Mouse (Mus musculus): ENCODE data around the gene Apobec4.
"Not testable (repeated sequence)": the region's sequence is repeated elsewhere in the genome, so short reads cannot be mapped to it uniquely, and the experiment has no call there.

Apobec4 gene

DNA sequence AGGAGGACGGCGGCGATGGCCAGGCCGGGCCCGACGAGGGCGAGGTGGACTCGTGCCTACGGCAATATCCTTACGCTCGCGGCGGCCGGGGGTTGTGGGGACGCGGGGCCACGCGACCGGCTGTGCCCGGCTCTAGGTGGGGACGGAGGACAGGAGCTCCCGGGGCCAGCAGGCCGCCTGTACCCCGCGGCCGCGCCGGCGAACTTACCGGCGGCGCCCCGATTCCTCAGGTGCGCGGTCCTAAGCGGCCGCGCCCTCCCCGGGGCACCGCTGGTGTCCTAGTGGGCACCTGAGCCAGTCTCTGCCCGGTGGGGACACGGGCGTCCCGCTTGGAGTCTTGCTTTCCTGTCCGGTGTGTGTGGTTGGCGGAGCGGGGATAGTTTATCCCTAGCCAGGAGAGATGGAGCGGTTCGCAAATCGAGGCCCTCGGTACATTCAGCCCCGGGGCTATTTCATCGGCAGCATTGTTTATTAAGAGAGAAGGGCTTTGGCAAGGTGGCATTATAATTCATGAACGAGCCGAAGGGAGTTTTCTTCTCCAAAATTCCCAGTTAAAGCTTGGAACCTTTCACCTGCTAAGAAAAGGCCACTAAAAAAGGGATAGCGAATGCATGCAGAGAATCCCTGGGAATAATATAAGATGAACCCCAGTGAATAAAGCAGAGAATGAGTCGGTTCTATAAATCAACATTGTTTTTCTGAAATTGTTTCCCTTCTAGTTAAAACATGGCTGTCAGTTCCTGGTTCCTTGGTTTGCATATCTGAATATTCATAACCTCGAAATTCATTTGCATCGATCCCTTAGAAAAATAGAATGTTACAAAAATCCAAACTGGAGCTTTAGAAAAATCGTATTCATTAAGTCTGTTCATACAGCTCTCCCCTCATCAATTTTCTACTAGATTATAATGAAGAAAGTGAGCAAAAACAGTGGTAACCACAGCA is 16.7 kb downstream of the Apobec4 start:
- peak in 1 of 2 experiments; percentile 67 for DNase-seq (ENCODE audit: low spot score in 2 of 2)

DNA sequence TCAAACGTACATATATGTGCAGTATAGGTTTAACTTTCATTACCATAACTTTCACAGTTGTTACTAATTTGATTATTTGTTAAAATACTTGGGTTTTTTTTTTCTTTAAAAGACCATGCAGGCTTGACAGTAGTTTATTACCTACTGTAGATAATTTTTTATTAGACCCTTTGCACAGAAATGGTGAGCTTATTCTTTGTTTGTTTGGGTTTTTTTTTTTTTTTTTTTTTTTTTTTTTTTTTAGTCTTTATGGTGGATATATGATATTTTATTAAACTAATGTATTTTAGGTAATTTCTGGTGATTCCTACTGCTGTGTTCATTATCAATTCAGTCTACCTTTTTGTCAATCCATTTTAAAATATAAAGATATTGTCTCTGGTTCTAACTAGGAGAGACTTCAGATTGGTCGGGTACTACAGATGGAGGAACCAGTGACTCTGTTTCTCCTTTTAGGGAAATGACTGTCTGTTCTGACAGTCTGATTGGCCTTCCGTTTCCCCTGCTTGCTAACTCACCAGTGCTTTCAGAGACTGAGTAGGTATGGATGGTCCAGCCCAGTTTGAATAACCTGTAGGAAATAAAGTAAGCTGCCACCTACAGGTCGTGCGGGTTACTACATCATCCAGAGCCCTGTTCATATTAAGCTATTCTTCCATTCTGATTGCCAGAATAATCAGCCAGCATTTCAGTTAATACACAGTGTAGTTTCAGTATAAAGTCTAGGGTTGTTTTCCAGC is 17.6 kb downstream of the Apobec4 start:
- DNase-seq (ENCODE audit: low spot score in 2 of 2), result peak; percentile 84 to 92

DNA sequence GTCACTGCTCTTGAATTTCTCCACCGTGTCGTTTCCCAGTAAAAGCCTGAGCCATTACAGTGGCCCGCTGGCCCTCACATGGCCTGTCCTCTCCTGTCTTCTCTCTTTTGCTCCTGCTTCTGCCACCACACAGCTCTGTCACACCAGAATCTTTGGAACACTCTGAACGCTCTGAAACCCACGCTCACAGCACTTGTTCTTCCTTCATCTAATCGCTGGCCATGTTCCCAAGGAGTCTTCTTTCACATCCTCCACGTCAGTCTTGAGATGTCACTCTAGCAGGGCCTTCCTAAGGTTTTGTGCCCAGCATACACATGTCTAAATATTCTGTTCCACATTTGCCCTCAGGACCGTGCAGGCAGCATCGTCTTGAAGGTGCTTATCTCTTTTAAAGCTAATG is 20.7 kb downstream of the Apobec4 start:
- no peak for DNase-seq (ENCODE audit: low spot score in 2 of 2)

GRCm38 (mm10) chr1:152774601-152775000 is 24.2 kb downstream of the Apobec4 start:
- not testable (repeated sequence) for DNase-seq (ENCODE audit: low spot score in 2 of 2)

GRCm38 (mm10) chr1:152779071-152779737 is 28.9 kb downstream of the Apobec4 start:
- DNase-seq (ENCODE audit: low spot score in 2 of 2), result peak; percentile 60 to 85

- DNase-seq (ENCODE audit: low spot score in 2 of 2), result no peak
Observed at GRCm38 (mm10) chr1:152784620-152785019, 34.3 kb downstream of the Apobec4 start.

DNA sequence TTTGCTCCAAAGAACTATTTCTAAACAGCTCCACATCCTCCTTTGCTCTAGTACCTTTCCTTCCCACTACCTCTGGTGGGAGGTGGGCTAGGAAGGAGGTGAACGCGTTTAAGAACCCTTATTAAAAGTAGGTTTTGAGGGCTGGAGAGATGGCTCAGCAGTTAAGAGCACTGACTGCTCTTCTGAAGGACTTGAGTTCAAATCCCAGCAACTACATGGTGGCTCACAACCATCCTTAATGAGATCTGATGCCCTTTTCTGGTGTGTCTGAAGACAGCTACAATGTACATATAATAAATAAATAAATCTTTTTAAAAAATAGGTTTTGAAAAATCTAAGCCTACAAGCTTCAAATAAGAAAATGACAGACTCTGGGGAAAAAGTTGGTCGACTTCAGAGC is 35.1 kb downstream of the Apobec4 start:
- DNase-seq (ENCODE audit: low spot score in 2 of 2), result not testable (repeated sequence)

DNA sequence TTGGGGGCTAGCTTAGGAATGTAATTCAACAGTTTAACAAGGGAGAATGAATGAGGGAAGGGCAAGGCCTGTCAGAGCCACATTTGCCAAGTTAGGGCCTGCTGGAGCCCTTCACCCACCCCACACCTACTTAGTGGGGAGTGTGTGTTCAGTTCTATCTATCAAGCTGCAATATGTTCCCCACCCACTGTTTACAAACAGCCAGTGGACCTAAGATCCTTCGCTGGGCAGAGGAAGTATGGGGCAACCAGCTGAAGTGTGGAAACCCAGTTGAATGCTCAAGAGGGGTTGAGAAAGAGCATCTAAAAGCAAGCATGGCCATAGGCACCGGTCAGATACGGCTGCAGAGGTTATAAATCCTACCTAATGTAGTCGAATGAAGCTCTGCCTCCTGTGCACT is 36.6 kb downstream of the Apobec4 start:
- no peak for DNase-seq (ENCODE audit: low spot score in 2 of 2)

GRCm38 (mm10) chr1:152788121-152788660 is 37.8 kb downstream of the Apobec4 start:
- DNase-seq (ENCODE audit: low spot score in 2 of 2), result no peak

DNA sequence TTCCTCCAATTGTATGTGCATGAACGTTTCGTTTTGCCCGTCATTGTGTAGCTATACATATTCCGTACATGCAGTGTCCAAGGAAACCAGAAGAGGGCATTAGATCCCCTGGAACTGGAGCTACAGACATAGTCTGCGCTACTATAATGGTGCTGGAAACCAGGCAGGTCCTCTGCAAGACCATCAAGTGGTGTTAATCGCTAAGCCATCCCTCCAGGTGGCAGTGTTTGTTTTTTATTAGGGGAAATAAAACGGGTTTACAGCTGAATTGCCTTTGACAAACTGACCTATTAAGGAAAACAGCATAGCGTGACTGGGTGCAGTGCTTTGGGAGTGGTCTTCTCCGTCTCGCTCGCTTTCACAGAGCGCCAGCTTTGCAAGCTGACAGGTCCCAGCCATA is 39.9 kb downstream of the Apobec4 start:
- DNase-seq (ENCODE audit: low spot score in 2 of 2), result peak in 1 of 2 experiments; percentile 66

GRCm38 (mm10) chr1:152790821-152791220 is 40.5 kb downstream of the Apobec4 start:
- DNase-seq (ENCODE audit: low spot score in 2 of 2), result no peak

GRCm38 (mm10) chr1:152791269-152791668 is 40.9 kb downstream of the Apobec4 start:
- no peak for DNase-seq (ENCODE audit: low spot score in 2 of 2)

DNA sequence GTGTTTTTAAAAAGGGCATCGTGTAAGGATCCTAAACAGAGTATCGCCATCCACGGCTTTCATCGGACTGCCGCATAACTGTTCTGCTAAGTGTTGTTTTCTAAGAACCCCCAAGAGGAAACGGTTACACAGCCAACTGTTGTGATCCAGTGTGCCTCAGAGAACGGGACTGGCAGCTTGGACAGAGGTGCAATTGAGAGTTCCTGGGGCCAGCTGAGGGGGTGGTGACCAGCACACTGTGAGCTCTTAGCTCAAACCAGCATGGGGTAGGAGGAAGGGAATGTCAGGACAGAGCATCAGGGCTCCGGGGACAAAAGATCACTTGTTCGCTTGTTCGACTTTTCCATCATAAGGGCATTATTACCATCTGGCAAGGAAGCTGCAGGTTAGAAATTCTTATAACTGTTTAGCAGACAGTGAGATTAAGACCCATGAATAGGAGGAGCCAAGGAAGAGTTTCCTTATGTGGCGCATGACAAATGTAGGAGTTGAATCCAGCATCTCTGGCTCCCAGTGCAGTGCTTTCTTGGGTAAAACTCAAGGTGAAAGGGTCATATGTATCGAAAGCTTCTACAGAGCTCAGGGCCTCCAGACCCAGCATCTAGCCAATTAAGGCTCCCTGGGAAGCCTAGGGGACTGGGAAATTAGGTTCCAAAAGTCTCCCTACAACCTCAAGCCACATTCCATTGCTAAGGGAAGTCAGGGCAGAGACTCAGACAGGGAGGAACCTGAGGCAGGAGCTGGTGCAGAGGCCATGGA is 42.6 kb downstream of the Apobec4 start:
- no peak for DNase-seq (ENCODE audit: low spot score in 2 of 2)

GRCm38 (mm10) chr1:152793495-152794130 is 43.3 kb downstream of the Apobec4 start:
- DNase-seq (ENCODE audit: low spot score in 2 of 2), result no peak

DNA sequence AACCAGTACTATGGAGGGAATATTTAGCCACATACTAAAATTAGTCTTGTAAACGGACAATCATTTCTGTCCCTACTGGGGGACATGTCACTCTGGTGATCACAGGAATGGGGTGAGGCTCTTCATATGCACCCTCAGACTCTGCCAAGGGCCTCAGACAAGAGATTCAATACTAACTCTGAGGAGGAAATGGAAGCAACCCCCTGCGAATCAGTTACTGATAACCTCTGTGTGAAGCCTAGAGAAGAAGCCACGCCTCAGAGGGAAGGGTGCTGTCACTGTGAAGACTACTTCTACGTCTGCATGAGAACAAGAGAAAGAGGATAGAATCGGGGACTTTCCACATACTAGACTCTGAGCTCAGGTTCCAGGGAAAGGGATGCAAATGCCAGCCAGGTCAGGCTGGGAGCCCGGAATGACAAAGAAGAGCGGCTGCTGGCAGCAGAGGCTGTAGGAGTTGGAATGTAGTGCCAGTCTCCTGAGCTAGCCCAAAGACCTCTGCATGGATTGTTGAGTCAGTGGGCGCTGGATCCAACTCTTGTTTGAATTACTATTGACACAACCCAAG is 45.4 kb downstream of the Apobec4 start:
- no peak for DNase-seq (ENCODE audit: low spot score in 2 of 2)

- no peak for DNase-seq (ENCODE audit: low spot score in 2 of 2)
Observed at GRCm38 (mm10) chr1:152796683-152797263, 46.4 kb downstream of the Apobec4 start.

DNA sequence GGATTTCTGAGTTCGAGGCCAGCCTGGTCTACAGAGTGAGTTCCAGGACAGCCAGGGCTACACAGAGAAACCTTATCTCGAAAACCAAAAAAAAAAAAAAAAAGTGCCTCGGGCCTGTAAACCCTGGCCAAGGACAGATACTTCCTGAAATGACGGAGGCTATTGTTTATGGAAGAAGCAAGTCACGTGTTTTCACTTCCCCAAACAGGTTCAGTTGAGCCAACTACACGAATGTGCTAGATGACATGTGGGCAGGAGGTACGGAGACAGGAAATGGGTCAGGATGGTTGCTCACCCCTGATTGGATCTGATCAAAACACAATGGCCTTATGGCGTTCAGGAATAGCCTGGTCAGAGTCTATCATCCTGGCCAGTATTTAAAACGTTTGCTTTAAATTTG is 47.8 kb downstream of the Apobec4 start:
- no peak for DNase-seq (ENCODE audit: low spot score in 2 of 2)

DNA sequence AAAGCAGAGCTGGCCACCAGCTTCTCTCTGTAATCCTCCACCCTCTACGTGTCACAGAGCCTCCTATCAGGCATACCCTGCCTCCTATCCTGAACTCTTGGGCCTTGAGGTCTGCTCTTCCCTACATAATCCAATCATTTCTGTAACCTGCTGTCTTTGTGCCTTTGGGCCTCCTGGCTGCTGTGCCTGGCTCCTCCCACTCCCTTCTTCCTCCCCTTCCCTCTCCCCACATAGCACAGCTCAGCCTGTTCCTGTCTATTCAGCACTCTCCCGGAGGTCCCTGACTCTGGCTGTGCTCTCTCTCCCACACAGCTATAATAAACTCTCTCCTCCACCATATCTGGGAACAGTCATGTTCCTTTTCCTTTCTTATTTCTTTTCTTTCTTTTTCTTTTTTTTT is 49.5 kb downstream of the Apobec4 start, which contains the start of gene Ncf2:
TSS of gene Ncf2 (plus strand) at position 298 of the 400 bp plus-strand sequence.
- no peak for DNase-seq (ENCODE audit: low spot score in 2 of 2)

GRCm38 (mm10) chr1:152800633-152801176 is 50.4 kb downstream of the Apobec4 start:
- DNase-seq (ENCODE audit: low spot score in 2 of 2), result no peak

DNA sequence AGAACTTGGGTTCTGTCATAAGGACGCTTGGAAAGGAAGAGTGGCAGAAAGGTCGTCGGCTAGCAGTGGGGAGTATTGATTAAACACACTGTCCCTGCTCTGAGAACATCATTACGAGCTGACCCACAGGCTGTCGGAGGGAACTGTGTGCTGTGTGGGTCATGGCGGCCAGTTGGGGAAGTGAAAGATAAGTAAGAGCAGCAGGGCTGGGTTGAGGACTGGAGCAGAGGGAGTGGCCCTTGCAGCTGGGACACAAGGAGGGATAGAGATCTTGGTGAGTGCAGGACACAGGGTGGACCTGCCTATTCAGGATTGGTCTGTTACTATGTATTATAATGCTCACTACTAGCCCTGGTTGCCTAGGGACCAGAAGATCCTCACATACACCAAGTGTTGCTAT is 54.6 kb downstream of the Apobec4 start:
- no peak for DNase-seq (ENCODE audit: low spot score in 2 of 2)

All from spleen, postnatal 10 days (tissue).